Mouse (Mus musculus) myocyte (in vitro differentiated cells): ENCODE measurements around the gene Mia. TPM values are rescaled to one million over a fixed set of nuclear protein-coding genes. Genes with fewer than 3 reads are reported as not detected.

ENCODE experiments used
- H3K27me3 ChIP-seq: one replicate; pipeline ENCODE4 v1.6.1; 2011; ENCODE audit not compliant: control insufficient read depth, insufficient read depth, insufficient read length
- H3K36me3 ChIP-seq: one replicate; pipeline ENCODE4 v1.6.1; 2011; ENCODE audit not compliant: control insufficient read depth, insufficient read depth
- H3K4me2 ChIP-seq: one replicate; pipeline ENCODE4 v1.6.1; 2011; ENCODE audit warnings: low read depth, control low read depth
- H3K4me3 ChIP-seq: one replicate; pipeline ENCODE4 v1.5.1; 2011; ENCODE audit warnings: mild to moderate bottlenecking, control low read depth, moderate library complexity
- H3K79me2 ChIP-seq: one replicate; pipeline ENCODE4 v1.6.1; 2011; ENCODE audit not compliant: control insufficient read depth, insufficient read depth
- H3ac ChIP-seq: one replicate; pipeline ENCODE4 v1.6.1; 2011; ENCODE audit not compliant: control insufficient read depth, insufficient read length
- CEBPB ChIP-seq: IDR thresholded peaks from 2 replicates; pipeline ENCODE4 v1.6.1; 2011; ENCODE audit warnings: mild to moderate bottlenecking, moderate library complexity; ENCODE audit not compliant: poor library complexity, insufficient read depth, severe bottlenecking
- MYOD1 ChIP-seq, 3 experiments: IDR thresholded peaks; one replicate each; pipeline ENCODE4 v1.6.1; 2011; ENCODE audit warnings: control low read depth in 2 of 3, low read depth in 2 of 3, mild to moderate bottlenecking in 2 of 3, moderate library complexity in 1 of 3; ENCODE audit not compliant: insufficient read length in 2 of 3, control insufficient read depth in 1 of 3
- MYOG ChIP-seq, 3 experiments: IDR thresholded peaks; one replicate each; pipeline ENCODE4 v1.6.1; 2011; ENCODE audit warnings: control low read depth in 2 of 3, low read depth in 2 of 3, mild to moderate bottlenecking in 2 of 3; ENCODE audit not compliant: insufficient read length in 2 of 3, control insufficient read depth in 1 of 3, insufficient read depth in 1 of 3
- POLR2A ChIP-seq: IDR thresholded peaks from one replicate; pipeline ENCODE4 v1.6.1; 2011; ENCODE audit warnings: low read depth, mild to moderate bottlenecking, control low read depth, moderate library complexity; ENCODE audit not compliant: insufficient read length
- POLR2AphosphoS2 ChIP-seq: IDR thresholded peaks from one replicate; pipeline ENCODE4 v1.6.1; 2011; ENCODE audit warnings: low read depth, control low read depth; ENCODE audit not compliant: insufficient read length
- REST ChIP-seq: IDR thresholded peaks from one replicate; pipeline ENCODE4 v1.6.1; 2011; ENCODE audit warnings: mild to moderate bottlenecking, control low read depth, moderate library complexity; ENCODE audit not compliant: insufficient read depth, insufficient read length
- SRF ChIP-seq: IDR thresholded peaks from one replicate; pipeline ENCODE4 v1.6.1; 2011; ENCODE audit warnings: low read depth; ENCODE audit not compliant: control insufficient read depth, insufficient read length
- TCF12 ChIP-seq: IDR thresholded peaks from one replicate; pipeline ENCODE4 v1.6.1; 2011; ENCODE audit warnings: mild to moderate bottlenecking, control low read depth; ENCODE audit not compliant: poor library complexity, insufficient read depth, severe bottlenecking
- TCF3 ChIP-seq: IDR thresholded peaks from one replicate; pipeline ENCODE4 v1.6.1; 2011; ENCODE audit warnings: low read depth, control low read depth; ENCODE audit not compliant: insufficient read length
- USF1 ChIP-seq: IDR thresholded peaks from one replicate; pipeline ENCODE4 v1.6.1; 2011; ENCODE audit warnings: low read depth, mild to moderate bottlenecking, control low read depth, moderate library complexity
- polyA plus RNA-seq: library from polyadenylated mRNA; unstranded; fragments of >200 nt; fragmentation: generic; extraction: Trizol; gene quantifications from one replicate; pipeline ENCODE4 v1.2.1, GENCODE M21; 2012; ENCODE audit warnings: missing spikeins

The Mia gene
- polyA plus RNA-seq, 1 experiment, result 0.13 TPM

GRCm38 (mm10) chr7:27129811-27130210, 51.1 kb downstream of the Mia start:
- TF ChIP-seq SRF (no peak), POLR2A (no peak), MYOD1 (IDR thresholded peaks at IDR 0.05; ENCODE audit: control insufficient read depth in 1 of 3, insufficient read length in 2 of 3, low read depth in 2 of 3) (no peak), TCF3 (no peak), TCF12 (no peak), CEBPB (no peak), USF1 (no peak), REST (no peak), MYOG (IDR thresholded peaks at IDR 0.05; ENCODE audit: control insufficient read depth in 1 of 3, insufficient read depth in 1 of 3, insufficient read length in 2 of 3, low read depth in 2 of 3) (no peak), POLR2AphosphoS2 (no peak)
- H3K4me3 ChIP-seq, result no peak overlapping the region
- H3K4me2 ChIP-seq, result no peak overlapping the region
- H3K27me3 ChIP-seq, result peaks cover 4% of the 10 kb centered on the region
- no peak overlapping the region for H3ac ChIP-seq
- no peaks in the 10 kb centered on the region for H3K79me2 ChIP-seq
- no peaks in the 10 kb centered on the region for H3K36me3 ChIP-seq

Other genes starting within 250 kb of the Mia start
- not detected for gene Cyp2a22, start 241.8 kb downstream of the Mia start, polyA plus RNA-seq
- not detected for gene Cyp2a12, start 152.1 kb downstream of the Mia start, polyA plus RNA-seq
- gene Cyp2f2, start 61.2 kb downstream of the Mia start, polyA plus RNA-seq, result 0.06 TPM
- 0.02 TPM for gene Cyp2t4, start 27.4 kb downstream of the Mia start, polyA plus RNA-seq
- 61.4 TPM for gene Egln2, start 14.4 kb downstream of the Mia start, polyA plus RNA-seq
- gene Rab4b, start 2.3 kb downstream of the Mia start, polyA plus RNA-seq, result 56.3 TPM
- gene Gm21983, start 71 bp downstream of the Mia start, polyA plus RNA-seq, result not detected
- gene BC024978, start 14.6 kb upstream of the Mia start, polyA plus RNA-seq, result 5.2 TPM
- 166 TPM for gene Snrpa, start 15.1 kb upstream of the Mia start, polyA plus RNA-seq
- 7.1 TPM for gene Itpkc, start 47.5 kb upstream of the Mia start, polyA plus RNA-seq
- gene Coq8b, start 51.9 kb upstream of the Mia start, polyA plus RNA-seq, result 19.1 TPM
- gene Numbl, start 77.3 kb upstream of the Mia start, polyA plus RNA-seq, result 28.8 TPM
- gene Ltbp4, start 156.5 kb upstream of the Mia start, polyA plus RNA-seq, result 32.5 TPM
- 18.4 TPM for gene Shkbp1, start 174.9 kb upstream of the Mia start, polyA plus RNA-seq
- gene Gm20479, start 176.3 kb upstream of the Mia start, polyA plus RNA-seq, result 0.11 TPM